Mouse (Mus musculus): ENCODE data around the gene Gm49368. TPM values are rescaled to one million over a fixed set of nuclear protein-coding genes. Genes with fewer than 3 reads are reported as not detected.

Gm49368 gene
- polyA plus RNA-seq, 1 experiment from 2014 or later: not detected

DNA sequence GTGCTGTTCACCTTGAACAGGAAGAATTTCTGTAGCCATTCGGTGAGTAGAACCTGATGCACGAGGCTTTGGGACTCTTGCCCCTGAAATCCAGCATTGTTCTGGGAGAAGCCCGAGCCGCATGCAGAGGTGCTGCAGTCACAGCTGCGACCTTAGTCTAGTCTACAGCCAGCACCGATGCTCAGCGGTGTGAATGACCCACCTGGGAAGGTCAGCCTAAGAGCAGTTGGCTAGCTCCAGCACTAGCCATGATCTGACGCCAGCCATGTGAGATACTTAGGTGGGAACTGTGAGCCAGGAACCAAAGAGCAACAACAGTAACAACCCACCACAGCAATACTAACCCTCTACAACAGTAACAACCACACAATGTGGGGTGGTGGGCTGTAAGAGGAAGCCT, 4.6 kb upstream of the Gm49368 start:
- H3K9ac ChIP-seq (replicated peaks): no peak overlapping the region
- no peaks in the 10 kb centered on the region for H3K4me1 ChIP-seq (replicated peaks)
- no peaks in the 10 kb centered on the region for H3K9me3 ChIP-seq
- 74% methylated on average over 8 of the region's 8 CpGs for WGBS
- H3K4me3 ChIP-seq (replicated peaks): no peak overlapping the region
- H3K36me3 ChIP-seq: no peaks in the 10 kb centered on the region
- H3K4me2 ChIP-seq: no peak overlapping the region
- H3K27me3 ChIP-seq: no peaks in the 10 kb centered on the region
- no peak for ATAC-seq (ENCODE audit: insufficient number of reproducible peaks, insufficient read depth, low FRiP score, low TSS enrichment, low read depth)
- no peak overlapping the region for H3K27ac ChIP-seq

DNA sequence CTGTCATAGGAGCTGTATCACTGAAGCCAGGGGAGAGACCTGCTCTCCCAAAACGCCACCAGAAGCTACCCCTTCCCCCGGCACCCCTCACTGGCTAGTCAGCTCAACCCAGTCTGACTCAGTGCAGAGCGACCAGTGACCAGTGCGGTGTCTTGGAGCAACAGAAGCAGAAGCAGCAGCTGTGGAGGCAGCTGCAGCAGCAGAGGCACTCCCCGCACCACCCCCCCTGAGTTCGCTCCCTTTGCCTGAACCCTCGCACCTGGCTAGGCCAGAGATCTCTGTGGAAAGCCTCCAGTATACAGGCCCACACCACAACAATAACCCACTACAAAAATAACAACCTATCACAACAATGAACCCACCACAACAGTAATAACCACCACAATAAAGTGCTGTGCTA, 3.9 kb upstream of the Gm49368 start:
- Histone ChIP-seq H3K4me2 (no peak overlapping the region), H3K27me3 (no peaks in the 10 kb centered on the region), H3K9me3 (no peaks in the 10 kb centered on the region), H3K4me1 (replicated peaks) (no peaks in the 10 kb centered on the region), H3K36me3 (no peaks in the 10 kb centered on the region), H3K4me3 (replicated peaks) (no peak overlapping the region), H3K27ac (no peak overlapping the region), H3K9ac (replicated peaks) (no peak overlapping the region)
- ATAC-seq (ENCODE audit: insufficient number of reproducible peaks, insufficient read depth, low FRiP score, low TSS enrichment, low read depth): no peak
- 58% methylated on average over 7 of the region's 7 CpGs for WGBS

- Histone ChIP-seq H3K27ac (no peak overlapping the region), H3K4me1 (replicated peaks) (no peaks in the 10 kb centered on the region), H3K4me3 (replicated peaks) (no peak overlapping the region), H3K9me3 (no peaks in the 10 kb centered on the region), H3K27me3 (no peaks in the 10 kb centered on the region), H3K4me2 (no peak overlapping the region), H3K36me3 (no peaks in the 10 kb centered on the region), H3K9ac (replicated peaks) (no peak overlapping the region)
- WGBS: 80% methylated on average over 4 of the region's 4 CpGs
- ATAC-seq (ENCODE audit: insufficient number of reproducible peaks, insufficient read depth, low FRiP score, low TSS enrichment, low read depth): no peak
Measured at GRCm38 (mm10) chr7:128059091-128059490, 3.4 kb upstream of the Gm49368 start.

GRCm38 (mm10) chr7:128063211-128063781, 813 bp downstream of the Gm49368 start:
- Histone ChIP-seq H3K4me2 (no peak overlapping the region), H3K9me3 (no peaks in the 10 kb centered on the region), H3K27ac (no peak overlapping the region), H3K9ac (replicated peaks) (no peak overlapping the region), H3K4me1 (replicated peaks) (no peaks in the 10 kb centered on the region), H3K4me3 (replicated peaks) (no peak overlapping the region), H3K36me3 (no peaks in the 10 kb centered on the region), H3K27me3 (no peaks in the 10 kb centered on the region)
- WGBS: 89% methylated on average over 6 of the region's 6 CpGs
- no peak for ATAC-seq (ENCODE audit: insufficient number of reproducible peaks, insufficient read depth, low FRiP score, low TSS enrichment, low read depth)

DNA sequence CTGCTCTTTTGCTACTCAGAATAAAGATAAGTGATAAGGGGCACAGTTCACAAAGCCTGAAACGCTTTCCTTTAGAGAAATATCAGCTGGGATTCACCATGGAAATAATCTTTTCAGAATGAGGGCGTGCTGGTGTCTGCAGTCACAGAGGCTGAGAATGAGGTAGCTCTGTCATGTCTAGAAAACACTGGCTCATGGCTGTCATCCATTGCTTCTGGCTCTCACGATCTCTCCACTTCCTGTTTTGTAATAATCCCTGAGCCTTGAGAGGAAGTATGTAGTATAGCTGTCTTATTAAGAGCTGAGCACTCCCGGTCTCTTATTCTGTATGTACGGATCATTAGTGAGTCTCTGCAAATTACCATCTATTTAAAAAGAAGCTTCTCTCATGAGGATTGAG, 3.1 kb downstream of the Gm49368 start:
- Histone ChIP-seq H3K36me3 (no peaks in the 10 kb centered on the region), H3K4me3 (replicated peaks) (no peak overlapping the region), H3K27me3 (no peaks in the 10 kb centered on the region), H3K4me1 (replicated peaks) (no peaks in the 10 kb centered on the region), H3K27ac (no peak overlapping the region), H3K9ac (replicated peaks) (no peak overlapping the region), H3K4me2 (no peak overlapping the region), H3K9me3 (no peaks in the 10 kb centered on the region)
- ATAC-seq (ENCODE audit: insufficient number of reproducible peaks, insufficient read depth, low FRiP score, low TSS enrichment, low read depth): no peak
- 83% methylated on average over 5 of the region's 5 CpGs for WGBS

GRCm38 (mm10) chr7:128067847-128068246, 5.4 kb downstream of the Gm49368 start:
- Histone ChIP-seq H3K9ac (replicated peaks) (no peak overlapping the region), H3K9me3 (no peaks in the 10 kb centered on the region), H3K36me3 (no peaks in the 10 kb centered on the region), H3K27ac (no peak overlapping the region), H3K4me2 (no peak overlapping the region), H3K4me3 (replicated peaks) (no peak overlapping the region), H3K4me1 (replicated peaks) (no peaks in the 10 kb centered on the region), H3K27me3 (no peaks in the 10 kb centered on the region)
- ATAC-seq (ENCODE audit: insufficient number of reproducible peaks, insufficient read depth, low FRiP score, low TSS enrichment, low read depth): no peak
- 80% methylated on average over 3 of the region's 3 CpGs for WGBS

GRCm38 (mm10) chr7:128069844-128070243, 7.4 kb downstream of the Gm49368 start:
- ATAC-seq (ENCODE audit: insufficient number of reproducible peaks, insufficient read depth, low FRiP score, low TSS enrichment, low read depth): no peak
- Histone ChIP-seq H3K36me3 (no peaks in the 10 kb centered on the region), H3K4me2 (no peak overlapping the region), H3K9ac (replicated peaks) (no peak overlapping the region), H3K27me3 (no peaks in the 10 kb centered on the region), H3K9me3 (no peaks in the 10 kb centered on the region), H3K27ac (no peak overlapping the region), H3K4me1 (replicated peaks) (no peaks in the 10 kb centered on the region), H3K4me3 (replicated peaks) (no peak overlapping the region)
- 85% methylated on average over 2 of the region's 2 CpGs for WGBS

GRCm38 (mm10) chr7:128071816-128072215, 9.3 kb downstream of the Gm49368 start:
- no peaks in the 10 kb centered on the region for H3K36me3 ChIP-seq
- no peaks in the 10 kb centered on the region for H3K27me3 ChIP-seq
- H3K4me2 ChIP-seq: no peak overlapping the region
- no peaks in the 10 kb centered on the region for H3K9me3 ChIP-seq
- no peak overlapping the region for H3K27ac ChIP-seq
- no peak overlapping the region for H3K4me3 ChIP-seq (replicated peaks)
- no peak overlapping the region for H3K9ac ChIP-seq (replicated peaks)
- H3K4me1 ChIP-seq (replicated peaks): no peaks in the 10 kb centered on the region
- WGBS: 71% methylated on average over 4 of the region's 4 CpGs
- ATAC-seq (ENCODE audit: insufficient number of reproducible peaks, insufficient read depth, low FRiP score, low TSS enrichment, low read depth): no peak

DNA sequence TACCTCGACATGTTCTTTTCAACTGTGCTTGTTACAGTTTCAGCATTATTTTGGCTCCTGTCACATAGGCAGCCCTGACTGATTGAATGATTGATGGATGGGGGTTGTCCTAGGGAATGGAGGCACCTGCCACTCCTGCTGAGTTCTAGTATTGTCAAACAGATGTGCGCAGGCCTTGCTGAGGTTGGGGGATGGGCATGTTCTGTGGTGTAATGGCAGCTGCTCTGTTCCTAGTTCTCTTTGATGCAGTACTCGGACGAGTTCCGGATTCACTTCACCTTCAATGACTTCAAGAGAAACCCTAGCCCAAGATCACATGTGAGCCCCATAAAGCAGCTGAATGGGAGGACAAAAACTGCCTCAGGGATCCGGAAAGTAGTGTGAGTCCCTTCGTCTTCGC, 17.5 kb downstream of the Gm49368 start:
- WGBS: 73% methylated on average over 8 of the region's 8 CpGs
- H3K4me1 ChIP-seq (replicated peaks): no peaks in the 10 kb centered on the region
- no peaks in the 10 kb centered on the region for H3K9me3 ChIP-seq
- H3K36me3 ChIP-seq: no peaks in the 10 kb centered on the region
- no peak overlapping the region for H3K4me3 ChIP-seq (replicated peaks)
- ATAC-seq (ENCODE audit: insufficient number of reproducible peaks, insufficient read depth, low FRiP score, low TSS enrichment, low read depth): no peak
- H3K27ac ChIP-seq: no peak overlapping the region
- no peak overlapping the region for H3K4me2 ChIP-seq
- no peak overlapping the region for H3K9ac ChIP-seq (replicated peaks)
- H3K27me3 ChIP-seq: no peaks in the 10 kb centered on the region

DNA sequence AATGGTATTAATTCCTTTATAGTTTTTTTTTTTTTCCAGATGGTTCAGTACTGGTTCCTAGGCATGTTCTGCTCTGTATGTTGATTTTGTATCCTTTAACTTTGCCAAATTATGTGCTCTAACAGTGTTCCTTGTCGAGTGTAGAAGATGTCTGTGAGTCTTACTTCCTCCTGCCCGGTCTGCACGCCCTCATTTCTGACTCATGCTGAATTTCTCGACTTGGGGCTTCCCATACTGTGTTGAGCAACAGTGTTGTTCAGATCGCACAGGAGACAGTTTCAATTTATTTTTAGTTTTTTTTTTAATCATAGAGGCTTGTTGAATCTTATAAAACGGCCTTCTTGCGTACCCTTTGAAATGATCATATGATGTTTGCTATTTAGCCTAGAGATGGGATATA, 26.7 kb downstream of the Gm49368 start:
- H3K4me3 ChIP-seq (replicated peaks): no peak overlapping the region
- ATAC-seq (ENCODE audit: insufficient number of reproducible peaks, insufficient read depth, low FRiP score, low TSS enrichment, low read depth): no peak
- 80% methylated on average over 7 of the region's 7 CpGs for WGBS
- no peaks in the 10 kb centered on the region for H3K9me3 ChIP-seq
- H3K27me3 ChIP-seq: no peaks in the 10 kb centered on the region
- no peak overlapping the region for H3K9ac ChIP-seq (replicated peaks)
- H3K4me2 ChIP-seq: no peak overlapping the region
- H3K4me1 ChIP-seq (replicated peaks): no peaks in the 10 kb centered on the region
- no peaks in the 10 kb centered on the region for H3K36me3 ChIP-seq
- H3K27ac ChIP-seq: no peak overlapping the region

DNA sequence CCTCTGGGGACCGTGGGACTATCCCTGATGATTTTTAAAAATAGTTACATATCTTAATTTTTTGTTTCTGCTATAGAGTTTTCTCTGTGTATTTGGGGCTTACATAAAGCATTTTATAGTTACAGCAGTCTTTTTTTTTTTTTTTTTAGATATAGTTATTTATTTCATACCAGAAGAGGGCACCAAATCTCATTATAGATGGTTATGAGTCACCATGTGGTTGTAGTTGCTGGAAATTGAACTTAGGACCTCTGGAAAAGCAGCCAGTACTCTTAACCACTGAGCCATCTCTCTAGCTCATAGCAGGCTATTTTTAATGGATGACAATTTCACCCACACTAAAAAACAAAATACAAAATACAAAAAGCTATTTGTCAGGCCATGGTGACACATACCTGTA, 35.7 kb downstream of the Gm49368 start:
- Histone ChIP-seq H3K36me3 (no peaks in the 10 kb centered on the region), H3K9ac (replicated peaks) (no peak overlapping the region), H3K4me2 (no peak overlapping the region), H3K4me3 (replicated peaks) (no peak overlapping the region), H3K27me3 (no peaks in the 10 kb centered on the region; the same call in 1 of the 2 replicates), H3K4me1 (replicated peaks) (no peaks in the 10 kb centered on the region), H3K27ac (no peak overlapping the region), H3K9me3 (no peaks in the 10 kb centered on the region)
- no peak for ATAC-seq (ENCODE audit: insufficient number of reproducible peaks, insufficient read depth, low FRiP score, low TSS enrichment, low read depth)
- 80% methylated on average over 1 of the region's 1 CpGs for WGBS

- Histone ChIP-seq H3K36me3 (no peaks in the 10 kb centered on the region), H3K4me2 (no peak overlapping the region), H3K27me3 (no peaks in the 10 kb centered on the region; the same call in 1 of the 2 replicates), H3K9ac (replicated peaks) (no peak overlapping the region), H3K4me3 (replicated peaks) (no peak overlapping the region), H3K27ac (no peak overlapping the region), H3K9me3 (no peaks in the 10 kb centered on the region), H3K4me1 (replicated peaks) (no peaks in the 10 kb centered on the region)
- WGBS: 73% methylated on average over 2 of the region's 2 CpGs
- no peak for ATAC-seq (ENCODE audit: insufficient number of reproducible peaks, insufficient read depth, low FRiP score, low TSS enrichment, low read depth)
Measured at GRCm38 (mm10) chr7:128100742-128101357, 38.4 kb downstream of the Gm49368 start.

All from limb, embryonic 12.5 days (tissue).